Mouse (Mus musculus) ES-E14 (cell line): ENCODE measurements around the gene Lgr6. TPM values are rescaled to one million over a fixed set of nuclear protein-coding genes. Genes with fewer than 3 reads are reported as not detected.
A peak's percentile ranks its signal among the peaks of the same experiment; 100 is the strongest.

Experiments
- DNase-seq: peaks from one replicate; pipeline ENCODE4 v3.0.0-alpha.2; 2013; ENCODE audit warnings: low read depth, low spot score
- H3K27ac ChIP-seq: 2 replicates; pipeline ENCODE4 v1.5.1; 2012; ENCODE audit warnings: low read depth, mild to moderate bottlenecking, low read length, moderate library complexity, mixed read lengths; ENCODE audit not compliant: poor library complexity, insufficient read depth, severe bottlenecking
- H3K36me3 ChIP-seq: 2 replicates; pipeline ENCODE4 v1.6.1; 2012; ENCODE audit warnings: mild to moderate bottlenecking, low read length, moderate library complexity, mixed read lengths; ENCODE audit not compliant: control insufficient read depth, poor library complexity, insufficient read depth, severe bottlenecking
- H3K4me1 ChIP-seq, 2 experiments: fragments of 150-350 bp in 1 of 2; sonication (generic) in 1 of 2; 2 replicates each; pipeline ENCODE4 v1.6.1; 2012; ENCODE audit warnings: low read length in 2 of 2, mild to moderate bottlenecking in 1 of 2, mixed read lengths in 1 of 2; ENCODE audit not compliant: control insufficient read depth in 2 of 2, insufficient read depth in 2 of 2, poor library complexity in 1 of 2
- H3K4me3 ChIP-seq, 2 experiments: fragments of 150-350 bp in 1 of 2; sonication (generic) in 1 of 2; 2 replicates each; pipeline ENCODE4 v1.5.1; 2012; ENCODE audit warnings: low read length in 2 of 2, low read depth in 1 of 2, mild to moderate bottlenecking in 1 of 2, mixed read lengths in 1 of 2; ENCODE audit not compliant: insufficient read depth in 1 of 2, poor library complexity in 1 of 2, severe bottlenecking in 1 of 2
- H3K9ac ChIP-seq: 2 replicates; pipeline ENCODE4 v1.6.1; 2012; ENCODE audit warnings: low read depth, mild to moderate bottlenecking, low read length, mixed read lengths; ENCODE audit not compliant: poor library complexity, insufficient read depth, severe bottlenecking
- H3K9me3 ChIP-seq: fragments of 150-350 bp; sonication (generic); 2 replicates; pipeline ENCODE4 v1.6.1; 2012; ENCODE audit warnings: low read depth, mild to moderate bottlenecking, low read length; ENCODE audit not compliant: control insufficient read depth, insufficient read depth
- CHD2 ChIP-seq: IDR thresholded peaks from 2 replicates; pipeline ENCODE4 v1.6.1; 2014; ENCODE audit warnings: mild to moderate bottlenecking, low read depth, low read length, inconsistent platforms
- HCFC1 ChIP-seq: IDR thresholded peaks from 2 replicates; pipeline ENCODE4 v1.6.1; 2012; ENCODE audit warnings: low read length, inconsistent platforms, borderline replicate concordance; ENCODE audit not compliant: insufficient read depth
- MAFK ChIP-seq: IDR thresholded peaks from 2 replicates; pipeline ENCODE4 v1.6.1; 2014; ENCODE audit warnings: mild to moderate bottlenecking, low read depth, low read length, inconsistent platforms; ENCODE audit not compliant: insufficient read depth
- ZC3H11A ChIP-seq: IDR thresholded peaks from 2 replicates; pipeline ENCODE4 v1.6.1; 2012; ENCODE audit warnings: low read depth, mild to moderate bottlenecking, inconsistent platforms, low read length, borderline replicate concordance
- ZNF384 ChIP-seq: IDR thresholded peaks from 2 replicates; pipeline ENCODE4 v1.6.1; 2012; ENCODE audit warnings: low read depth, low read length, inconsistent platforms
- in situ Hi-C, 2 experiments: fragments of 600-800 bp; cut with MboI; formaldehyde crosslinking; loops; one replicate each; pipeline ENCODE4 v1.15.1; 2025; ENCODE audit warnings: low sequenced_read_pairs in 2 of 2, inconsistent platforms in 1 of 2; ENCODE audit not compliant: unreplicated experiment in 2 of 2
- total RNA-seq: library from RNA; depleted of rRNA; stranded (reverse); fragments of 300-350 nt; gene quantifications from 2 replicates; pipeline ENCODE4 v1.2.3, GENCODE M21; 2012

Gene Lgr6
- total RNA-seq, 1 experiment, result 1.7 TPM

DNA sequence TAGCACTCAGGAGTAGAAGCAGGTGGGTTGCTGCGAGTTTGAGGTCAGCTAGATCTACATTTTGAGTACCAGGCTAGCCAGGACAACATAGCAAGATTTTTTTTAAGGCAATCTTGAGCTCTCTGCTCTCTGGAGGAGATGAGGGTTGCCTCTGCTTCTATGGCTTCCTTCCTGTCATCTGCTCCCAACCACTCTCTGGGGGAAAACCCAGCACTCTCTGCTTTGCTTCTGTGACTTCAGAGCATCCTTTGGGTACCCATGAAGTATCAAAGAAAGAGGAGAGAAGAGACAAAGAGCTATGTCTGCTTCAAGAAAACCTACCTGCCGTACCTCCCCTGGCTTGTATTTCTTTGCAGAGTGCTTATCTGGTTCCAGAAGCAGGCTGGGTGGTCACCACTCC, 38.9 kb upstream of the Lgr6 start:
- no peak overlapping the region for H3K4me3 ChIP-seq
- in situ Hi-C loops, result no loop called here
- H3K4me1 ChIP-seq, result peaks cover 0 to 7% of the 10 kb centered on the region in 2 experiments; a peak in 1 of 4 replicates
- no peaks in the 10 kb centered on the region; the same call in 1 of the 2 replicates for H3K36me3 ChIP-seq
- no peak overlapping the region for H3K9ac ChIP-seq
- no peak overlapping the region for H3K27ac ChIP-seq
- no peak for DNase-seq
- TF ChIP-seq HCFC1 (no peak), MAFK (no peak), ZNF384 (no peak), ZC3H11A (no peak), CHD2 (no peak)
- no peaks in the 10 kb centered on the region for H3K9me3 ChIP-seq

DNA sequence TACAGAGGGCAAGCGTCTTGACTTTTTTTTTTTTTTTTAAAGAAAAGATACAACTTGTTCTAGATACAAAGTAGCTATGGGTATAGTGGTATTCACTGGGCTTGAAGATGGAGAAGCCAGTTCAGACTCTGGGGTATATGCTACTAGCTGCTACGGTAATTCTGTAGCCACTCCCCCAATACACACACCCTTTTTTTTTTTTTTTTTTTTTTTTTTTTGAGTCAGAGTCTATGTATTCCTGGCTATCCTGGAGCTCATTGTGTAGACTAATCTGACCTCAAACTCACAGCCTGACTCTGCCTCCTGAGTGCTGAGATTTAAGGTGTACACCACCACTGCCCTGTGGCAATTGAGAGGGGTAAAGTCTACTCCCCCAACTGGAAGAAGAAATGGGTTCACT, 37.4 kb upstream of the Lgr6 start:
- DNase-seq, result no peak
- no peak for TF ChIP-seq ZC3H11A
- TF ChIP-seq HCFC1, result no peak
- TF ChIP-seq ZNF384, result peak; percentile 79; the same call in 1 of the 2 replicates
- Histone ChIP-seq H3K4me1 (peaks cover 0 to 7% of the 10 kb centered on the region in 2 experiments; a peak in 1 of 4 replicates), H3K27ac (no peak overlapping the region), H3K4me3 (no peak overlapping the region), H3K9ac (no peak overlapping the region), H3K36me3 (no peaks in the 10 kb centered on the region), H3K9me3 (no peaks in the 10 kb centered on the region)
- in situ Hi-C loops, result no loop called here

DNA sequence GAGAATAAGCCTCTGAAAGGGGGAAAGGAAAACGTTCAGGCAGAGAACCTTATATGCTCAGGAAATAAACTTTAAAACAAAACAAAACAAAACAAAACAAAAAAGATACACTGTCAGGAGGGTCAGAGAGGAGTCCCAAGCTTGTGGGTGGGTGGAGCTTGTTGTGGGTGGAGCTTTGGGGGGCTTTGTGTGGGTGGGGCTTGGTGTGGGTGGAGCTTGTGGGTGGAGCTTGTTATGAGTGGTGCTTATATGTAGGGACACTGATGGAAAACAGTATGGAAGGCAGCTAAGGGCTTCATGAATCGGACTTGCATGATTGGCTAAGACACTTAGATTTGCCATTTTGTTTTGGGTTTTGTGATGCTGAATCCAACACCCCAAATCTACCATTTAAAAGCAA, 34.8 kb upstream of the Lgr6 start:
- H3K36me3 ChIP-seq, result no peaks in the 10 kb centered on the region
- peaks cover 0 to 7% of the 10 kb centered on the region in 2 experiments; a peak in 1 of 4 replicates for H3K4me1 ChIP-seq
- H3K4me3 ChIP-seq, result peak overlapping the region in 1 of 2 experiments; percentile 2; a peak in 1 of 4 replicates
- no peak overlapping the region for H3K9ac ChIP-seq
- no peak for TF ChIP-seq MAFK
- TF ChIP-seq ZNF384, result no peak
- no peak for TF ChIP-seq ZC3H11A
- no peak for TF ChIP-seq HCFC1
- TF ChIP-seq CHD2, result no peak
- H3K27ac ChIP-seq, result no peak overlapping the region
- H3K9me3 ChIP-seq, result no peaks in the 10 kb centered on the region
- DNase-seq, result peak; percentile 68
- in situ Hi-C loops, result no loop called here

DNA sequence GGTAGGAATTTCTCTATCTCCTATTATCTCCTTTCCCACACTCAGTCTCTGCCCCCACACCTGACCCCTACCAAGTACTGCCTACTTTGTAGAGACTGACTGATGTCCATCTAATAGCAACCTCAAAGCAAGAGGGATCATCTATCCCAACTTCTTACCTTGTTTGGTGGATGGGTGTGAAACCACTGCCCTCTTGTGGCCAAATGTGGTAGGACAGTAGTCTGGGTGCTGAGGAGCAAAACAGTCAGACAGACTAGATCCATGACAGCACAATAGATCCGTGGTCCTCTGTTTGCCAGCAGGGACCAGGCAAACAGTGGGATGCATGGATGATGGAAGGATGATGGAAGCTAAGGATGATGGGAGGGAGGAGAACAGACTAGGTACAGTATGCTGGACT, 31.4 kb upstream of the Lgr6 start:
- H3K4me1 ChIP-seq, result peaks cover 0 to 15% of the 10 kb centered on the region in 2 experiments; a peak in 2 of 4 replicates
- no peak overlapping the region for H3K4me3 ChIP-seq
- TF ChIP-seq HCFC1, result no peak
- TF ChIP-seq ZC3H11A, result peak; percentile 48; the same call in 1 of the 2 replicates
- H3K9ac ChIP-seq, result no peak overlapping the region
- H3K9me3 ChIP-seq, result no peaks in the 10 kb centered on the region
- peak; percentile 81 for DNase-seq
- H3K27ac ChIP-seq, result no peak overlapping the region
- in situ Hi-C loops, result no loop called here
- no peaks in the 10 kb centered on the region for H3K36me3 ChIP-seq

DNA sequence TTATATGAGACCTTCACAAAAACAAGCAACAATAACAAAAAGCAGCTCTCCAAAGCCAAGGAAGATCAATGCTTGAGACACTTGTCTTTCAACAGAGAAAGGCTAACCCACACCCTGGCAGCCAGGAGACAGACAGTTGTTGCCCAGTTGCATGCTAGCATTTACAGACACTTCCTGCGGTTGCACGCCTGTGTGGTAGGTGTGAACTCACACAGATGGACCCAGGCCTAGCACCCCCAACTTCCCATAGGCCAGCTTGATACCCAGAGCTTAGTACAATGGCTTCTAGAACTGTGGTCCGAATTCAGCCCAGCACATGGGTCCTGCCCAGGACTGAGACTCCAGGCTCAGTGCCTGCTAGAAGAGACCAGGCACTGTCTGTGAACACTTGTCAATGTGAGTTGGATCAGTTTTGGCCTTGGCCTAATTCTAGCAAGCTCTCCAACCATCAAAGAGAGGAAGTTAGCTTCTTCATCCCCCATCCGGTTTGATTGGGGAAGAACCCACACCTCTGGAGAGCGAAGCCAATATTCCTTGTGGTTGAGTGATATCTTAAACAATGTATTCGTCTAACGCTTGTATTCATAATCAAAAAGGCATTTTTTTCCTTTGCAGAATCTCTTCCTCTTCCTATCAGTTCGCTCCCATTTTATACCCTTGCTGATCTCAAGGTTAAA, 30.2 kb upstream of the Lgr6 start:
- H3K27ac ChIP-seq, result no peak overlapping the region
- no peak for DNase-seq
- H3K9me3 ChIP-seq, result no peaks in the 10 kb centered on the region
- no peak for TF ChIP-seq HCFC1
- no peaks in the 10 kb centered on the region for H3K36me3 ChIP-seq
- H3K4me3 ChIP-seq, result no peak overlapping the region
- in situ Hi-C loops, result no loop called here
- H3K9ac ChIP-seq, result no peak overlapping the region
- peaks cover 0 to 19% of the 10 kb centered on the region in 2 experiments; a peak in 2 of 4 replicates for H3K4me1 ChIP-seq
